Mouse (Mus musculus) C2C12 (cell line): ENCODE data around the gene Lars2.

Experiments used
- CEBPB ChIP-seq: IDR thresholded peaks from one replicate; pipeline ENCODE4 v1.6.1; 2011; ENCODE audit warnings: low read depth, mild to moderate bottlenecking, control low read depth, moderate library complexity
- CTCF ChIP-seq: IDR thresholded peaks from one replicate; pipeline ENCODE4 v1.5.1; 2011; ENCODE audit not compliant: control insufficient read depth, insufficient read depth, insufficient read length
- FOSL1 ChIP-seq: IDR thresholded peaks from one replicate; pipeline ENCODE4 v1.8.0; 2011; ENCODE audit warnings: mild to moderate bottlenecking, low read length; ENCODE audit not compliant: poor library complexity, insufficient read depth, severe bottlenecking
- MYOD1 ChIP-seq: IDR thresholded peaks from one replicate; pipeline ENCODE4 v1.6.1; 2011; ENCODE audit warnings: low read depth; ENCODE audit not compliant: control insufficient read depth, insufficient read length
- MYOG ChIP-seq: IDR thresholded peaks from one replicate; pipeline ENCODE4 v1.6.1; 2011; ENCODE audit not compliant: control insufficient read depth, insufficient read length; ENCODE audit errors: extremely low read depth
- USF1 ChIP-seq: IDR thresholded peaks from one replicate; pipeline ENCODE4 v1.6.1; 2011; ENCODE audit warnings: low read depth, mild to moderate bottlenecking, control low read depth, moderate library complexity

DNA sequence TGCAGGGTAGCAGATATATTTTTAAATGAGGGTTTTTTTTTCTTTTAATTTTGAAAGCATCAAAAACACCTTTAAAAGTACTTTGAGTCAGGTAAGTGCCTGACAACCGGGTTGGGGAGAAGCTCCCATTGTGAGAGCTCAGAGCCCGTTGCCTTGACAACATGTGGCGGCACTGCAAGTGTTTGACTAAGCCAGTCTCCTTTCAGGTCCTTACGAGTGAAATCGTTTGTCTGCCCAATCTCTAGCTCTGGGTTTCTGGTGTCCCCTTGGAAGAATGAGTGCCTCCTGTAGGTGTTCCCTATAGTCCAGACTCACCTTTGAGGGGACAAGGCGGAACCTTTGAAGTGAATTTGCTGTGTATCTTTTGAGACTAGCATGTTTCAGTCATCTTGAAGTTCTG, 31.0 kb downstream of the Lars2 start:
- TF ChIP-seq CTCF = no peak
- no peak for TF ChIP-seq CEBPB
- no peak for TF ChIP-seq USF1
- TF ChIP-seq MYOD1 = no peak
- TF ChIP-seq MYOG = no peak
- TF ChIP-seq FOSL1 = no peak
